Mouse (Mus musculus) liver, embryonic 14.5 days (tissue): ENCODE measurements around the gene Grsf1.

Experiments
- CTCF ChIP-seq: IDR thresholded peaks from 2 replicates; pipeline ENCODE4 v1.5.1; 2016; ENCODE audit warnings: antibody characterized with exemption, low read depth, control low read depth
- EP300 ChIP-seq: IDR thresholded peaks from 2 replicates; pipeline ENCODE4 v1.6.1; 2016; ENCODE audit warnings: antibody characterized with exemption, low read depth

GRCm38 (mm10) chr5:88663875-88664274, 12.1 kb downstream of the Grsf1 start:
- TF ChIP-seq CTCF (no peak), EP300 (no peak)
